Mouse (Mus musculus): Measurements from ENCODE around the gene Lsamp. TPM values are rescaled to one million over a fixed set of nuclear protein-coding genes. Genes with fewer than 3 reads are reported as not detected.

Lsamp gene
- polyA plus RNA-seq, 1 experiment from 2014 or later: 8.4 TPM

DNA sequence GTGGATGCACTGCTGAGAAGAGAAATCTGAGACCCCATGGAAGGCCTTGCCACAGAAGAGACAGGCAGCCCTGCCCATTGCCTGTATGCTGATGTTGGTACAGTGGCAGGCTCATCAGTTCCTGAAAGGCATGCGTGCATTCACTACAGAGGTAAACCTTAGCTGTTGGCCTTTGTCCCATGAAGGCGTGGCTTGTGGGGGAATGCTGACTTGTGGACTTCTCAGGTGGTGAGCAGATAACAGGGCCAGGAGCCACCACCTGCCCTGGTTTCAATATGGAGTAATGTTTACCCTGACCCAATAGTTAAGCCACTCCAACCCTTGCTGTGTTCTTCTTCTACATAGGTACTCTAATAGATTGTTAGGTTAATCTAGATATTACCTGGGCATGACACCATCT is 415.4 kb downstream of the Lsamp start:
- no peak overlapping the region for H3K27ac ChIP-seq (replicated peaks)
- no peaks in the 10 kb centered on the region for H3K4me1 ChIP-seq
- H3K36me3 ChIP-seq: no peaks in the 10 kb centered on the region
- no peaks in the 10 kb centered on the region for H3K9me3 ChIP-seq (replicated peaks)
- H3K27me3 ChIP-seq: no peaks in the 10 kb centered on the region
- H3K9ac ChIP-seq: no peak overlapping the region
- 88% methylated on average over 2 of the region's 2 CpGs for WGBS
- no peak for ATAC-seq (ENCODE audit: insufficient number of reproducible peaks, low FRiP score, low TSS enrichment, low read depth)
- H3K4me3 ChIP-seq (replicated peaks): no peak overlapping the region
- no peak overlapping the region for H3K4me2 ChIP-seq (replicated peaks)

DNA sequence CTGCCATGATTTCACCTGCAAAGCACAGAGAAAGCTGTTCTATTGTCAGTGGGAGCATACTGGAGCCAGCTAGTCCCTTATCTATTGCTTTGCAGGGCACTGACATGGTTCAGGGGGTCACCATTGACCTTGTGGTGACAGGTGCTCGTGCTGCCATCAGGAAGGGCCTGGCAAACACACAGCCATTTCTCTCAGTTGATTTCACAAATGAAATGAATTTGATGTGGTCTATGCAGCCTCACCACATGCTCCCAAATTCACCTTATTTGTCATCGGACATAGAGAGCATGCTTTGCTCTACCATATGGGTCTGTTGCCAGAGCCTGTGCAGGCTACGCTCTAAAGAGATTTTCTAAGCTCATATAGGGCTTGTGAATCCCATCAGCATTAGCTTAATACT is 450.1 kb downstream of the Lsamp start:
- H3K36me3 ChIP-seq: no peaks in the 10 kb centered on the region

DNA sequence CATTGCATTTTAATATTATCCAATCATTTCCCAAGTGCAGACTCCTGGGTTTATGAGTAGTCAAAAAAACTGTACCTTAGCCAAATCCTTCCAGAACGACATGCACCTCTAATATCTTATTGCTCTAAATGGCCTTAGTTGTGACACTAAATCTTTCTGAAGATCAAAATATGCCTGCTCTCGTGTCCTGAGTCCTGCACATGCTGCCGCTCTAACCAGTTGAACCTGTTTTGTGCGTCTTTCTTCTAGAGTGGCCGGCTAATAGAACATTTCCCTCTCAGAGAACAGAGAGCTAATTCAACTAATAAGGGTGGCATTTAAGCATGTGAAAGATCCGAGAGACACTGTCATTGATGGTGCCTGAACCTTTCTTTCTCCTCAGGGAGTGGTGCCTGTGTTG is 452.3 kb downstream of the Lsamp start:
- Histone ChIP-seq H3K9me3 (replicated peaks) (no peaks in the 10 kb centered on the region), H3K9ac (no peak overlapping the region)

More for the DNA sequence above, 450.1 kb downstream of the Lsamp start:
- no peaks in the 10 kb centered on the region for H3K4me1 ChIP-seq
- no peak overlapping the region for H3K4me2 ChIP-seq (replicated peaks)
- no peak for ATAC-seq (ENCODE audit: insufficient number of reproducible peaks, low FRiP score, low TSS enrichment, low read depth)
- 83% methylated on average over 3 of the region's 3 CpGs for WGBS
- H3K9me3 ChIP-seq (replicated peaks): no peaks in the 10 kb centered on the region
- no peak overlapping the region for H3K4me3 ChIP-seq (replicated peaks)
- H3K9ac ChIP-seq: no peak overlapping the region
- H3K27ac ChIP-seq (replicated peaks): no peak overlapping the region
- no peaks in the 10 kb centered on the region for H3K27me3 ChIP-seq

DNA sequence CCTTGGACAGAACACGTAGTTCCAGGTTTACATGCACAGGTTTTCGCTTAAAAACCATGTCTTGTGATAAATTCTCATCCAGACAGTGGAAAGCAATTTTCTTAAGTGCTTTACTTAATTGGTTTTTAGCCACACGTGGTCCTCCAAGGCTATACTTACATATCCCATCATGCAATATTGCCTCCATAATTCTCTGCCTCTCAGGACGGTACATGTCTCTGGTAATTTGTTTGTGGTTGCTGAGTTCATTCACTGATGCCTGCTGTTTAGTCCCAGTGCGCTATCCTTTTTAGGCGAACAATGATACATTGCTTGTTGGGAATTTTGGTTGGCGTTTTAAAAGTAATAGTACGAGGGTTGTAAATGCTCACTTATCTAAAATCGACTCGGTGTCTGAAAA is 453.7 kb downstream of the Lsamp start:
- Histone ChIP-seq H3K4me2 (replicated peaks) (no peak overlapping the region), H3K36me3 (no peaks in the 10 kb centered on the region), H3K9ac (no peak overlapping the region), H3K4me1 (no peaks in the 10 kb centered on the region), H3K4me3 (replicated peaks) (no peak overlapping the region), H3K9me3 (replicated peaks) (no peaks in the 10 kb centered on the region), H3K27ac (replicated peaks) (no peak overlapping the region), H3K27me3 (no peaks in the 10 kb centered on the region)
- 87% methylated on average over 10 of the region's 10 CpGs for WGBS
- no peak for ATAC-seq (ENCODE audit: insufficient number of reproducible peaks, low FRiP score, low TSS enrichment, low read depth)

More for the DNA sequence above, 452.3 kb downstream of the Lsamp start:
- no peak overlapping the region for H3K4me2 ChIP-seq (replicated peaks)
- WGBS: 41% methylated on average over 6 of the region's 6 CpGs
- no peak for ATAC-seq (ENCODE audit: insufficient number of reproducible peaks, low FRiP score, low TSS enrichment, low read depth)
- no peaks in the 10 kb centered on the region for H3K36me3 ChIP-seq
- no peak overlapping the region for H3K27ac ChIP-seq (replicated peaks)
- no peaks in the 10 kb centered on the region for H3K27me3 ChIP-seq
- H3K4me3 ChIP-seq (replicated peaks): no peak overlapping the region
- no peaks in the 10 kb centered on the region for H3K4me1 ChIP-seq

DNA sequence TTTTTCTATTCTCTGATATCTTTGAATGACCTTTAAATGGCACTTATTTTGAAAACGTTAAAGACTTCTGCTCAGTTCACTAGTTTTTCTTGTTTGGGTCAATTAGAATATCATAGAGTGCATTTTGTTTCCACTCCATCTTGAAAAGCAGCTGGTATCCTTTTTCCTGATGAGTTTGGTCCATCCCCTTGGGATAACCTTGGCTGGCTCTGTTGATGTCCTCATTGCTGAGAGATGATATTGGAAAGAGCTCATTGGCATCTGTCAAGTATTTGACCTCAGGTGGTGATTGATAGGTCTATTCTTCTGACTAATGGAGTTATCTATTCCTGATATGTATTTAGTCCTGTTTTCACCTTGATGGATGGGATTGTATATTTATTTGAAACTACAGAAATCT is 454.7 kb downstream of the Lsamp start:
- 71% methylated on average over 1 of the region's 1 CpGs for WGBS
- no peak overlapping the region for H3K4me2 ChIP-seq (replicated peaks)

DNA sequence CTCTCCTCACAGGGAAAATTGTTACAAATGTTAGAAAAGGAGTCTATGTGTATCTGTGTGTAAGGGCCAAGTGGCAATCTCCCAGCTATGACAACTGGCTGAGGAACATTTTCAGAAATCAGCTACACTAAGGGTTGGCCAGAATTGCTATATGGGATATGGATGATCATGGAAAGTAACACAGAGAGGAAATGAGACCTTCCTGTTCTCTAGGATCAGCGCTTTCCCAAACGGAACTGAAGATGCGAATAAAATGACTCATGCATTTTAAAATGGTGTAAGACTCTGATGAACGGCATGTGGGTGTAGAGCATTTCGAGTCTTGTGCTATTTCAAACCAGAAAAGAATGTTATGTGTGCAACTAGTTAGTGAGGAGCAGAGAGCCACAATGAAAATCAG is 462.4 kb downstream of the Lsamp start:
- H3K27ac ChIP-seq (replicated peaks): no peak overlapping the region
- H3K4me3 ChIP-seq (replicated peaks): no peak overlapping the region
- H3K9me3 ChIP-seq (replicated peaks): no peaks in the 10 kb centered on the region
- no peak overlapping the region for H3K4me2 ChIP-seq (replicated peaks)
- 70% methylated on average over 5 of the region's 5 CpGs for WGBS
- H3K4me1 ChIP-seq: no peaks in the 10 kb centered on the region
- H3K36me3 ChIP-seq: no peaks in the 10 kb centered on the region
- ATAC-seq (ENCODE audit: insufficient number of reproducible peaks, low FRiP score, low TSS enrichment, low read depth): no peak
- H3K27me3 ChIP-seq: no peaks in the 10 kb centered on the region
- no peak overlapping the region for H3K9ac ChIP-seq

More for the DNA sequence above, 454.7 kb downstream of the Lsamp start:
- H3K9ac ChIP-seq: no peak overlapping the region
- ATAC-seq (ENCODE audit: insufficient number of reproducible peaks, low FRiP score, low TSS enrichment, low read depth): no peak
- H3K27ac ChIP-seq (replicated peaks): no peak overlapping the region
- no peaks in the 10 kb centered on the region for H3K27me3 ChIP-seq
- no peak overlapping the region for H3K4me3 ChIP-seq (replicated peaks)
- H3K36me3 ChIP-seq: no peaks in the 10 kb centered on the region
- no peaks in the 10 kb centered on the region for H3K4me1 ChIP-seq
- no peaks in the 10 kb centered on the region for H3K9me3 ChIP-seq (replicated peaks)

DNA sequence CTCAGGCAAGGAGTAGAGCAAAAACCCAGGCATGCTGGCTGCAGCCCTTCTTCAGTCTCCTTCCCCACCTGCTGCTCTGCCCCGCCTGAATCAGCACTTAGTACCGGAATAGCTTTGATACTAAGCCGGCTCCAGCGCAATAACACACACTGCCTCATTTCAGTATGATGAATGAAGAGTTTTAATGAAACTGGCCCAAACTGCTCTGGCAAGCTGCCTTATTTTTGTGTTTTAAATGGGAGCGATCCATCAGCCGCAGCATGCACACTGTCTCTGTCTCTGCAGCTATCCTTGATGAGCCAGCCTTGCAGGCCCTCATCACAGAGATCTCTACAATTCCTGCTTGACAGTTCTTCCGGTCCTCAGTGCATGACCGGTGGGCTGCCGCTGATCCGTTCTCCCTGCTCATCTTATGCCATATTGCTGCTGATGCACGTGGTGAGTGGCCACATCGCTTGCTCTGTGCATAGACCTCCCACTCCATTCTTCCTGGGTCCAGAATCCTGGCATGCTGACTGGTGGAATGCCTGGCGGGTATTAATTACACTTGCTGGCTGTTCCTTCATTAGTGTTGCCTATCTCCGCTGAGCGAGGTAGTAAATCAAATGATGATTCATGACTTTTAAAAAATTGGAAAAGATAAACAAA is 479.4 kb downstream of the Lsamp start:
- no peaks in the 10 kb centered on the region for H3K4me1 ChIP-seq
- no peaks in the 10 kb centered on the region for H3K27me3 ChIP-seq
- no peaks in the 10 kb centered on the region for H3K9me3 ChIP-seq (replicated peaks)
- H3K27ac ChIP-seq (replicated peaks): no peak overlapping the region
- H3K9ac ChIP-seq: no peak overlapping the region
- no peak overlapping the region for H3K4me2 ChIP-seq (replicated peaks)
- H3K4me3 ChIP-seq (replicated peaks): no peak overlapping the region
- no peak for ATAC-seq (ENCODE audit: insufficient number of reproducible peaks, low FRiP score, low TSS enrichment, low read depth)
- H3K36me3 ChIP-seq: no peaks in the 10 kb centered on the region
- WGBS: 79% methylated on average over 15 of the region's 15 CpGs

DNA sequence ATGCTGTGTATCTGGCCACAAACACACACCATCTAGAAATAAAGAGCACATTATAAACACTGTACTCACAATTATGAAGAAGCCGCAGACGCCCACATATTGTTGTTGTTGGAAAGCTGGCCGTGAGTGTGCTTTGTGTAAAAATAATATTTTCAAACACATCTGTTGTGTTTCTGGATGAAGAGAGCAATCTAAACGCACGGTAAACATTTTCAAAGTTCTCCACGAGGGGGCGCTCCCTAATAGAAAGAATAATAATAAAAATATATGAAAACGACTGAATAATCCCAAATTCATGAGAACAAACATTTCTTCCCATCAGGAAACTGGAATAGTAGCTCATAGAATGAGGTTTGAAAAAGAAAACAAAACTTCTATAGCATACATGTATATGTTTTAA is 482.4 kb downstream of the Lsamp start:
- Histone ChIP-seq H3K27me3 (no peaks in the 10 kb centered on the region), H3K27ac (replicated peaks) (no peak overlapping the region), H3K9ac (no peak overlapping the region), H3K9me3 (replicated peaks) (no peaks in the 10 kb centered on the region), H3K36me3 (no peaks in the 10 kb centered on the region), H3K4me3 (replicated peaks) (no peak overlapping the region), H3K4me1 (no peaks in the 10 kb centered on the region), H3K4me2 (replicated peaks) (no peak overlapping the region)
- 19% methylated on average over 8 of the region's 8 CpGs for WGBS
- ATAC-seq (ENCODE audit: insufficient number of reproducible peaks, low FRiP score, low TSS enrichment, low read depth): no peak

DNA sequence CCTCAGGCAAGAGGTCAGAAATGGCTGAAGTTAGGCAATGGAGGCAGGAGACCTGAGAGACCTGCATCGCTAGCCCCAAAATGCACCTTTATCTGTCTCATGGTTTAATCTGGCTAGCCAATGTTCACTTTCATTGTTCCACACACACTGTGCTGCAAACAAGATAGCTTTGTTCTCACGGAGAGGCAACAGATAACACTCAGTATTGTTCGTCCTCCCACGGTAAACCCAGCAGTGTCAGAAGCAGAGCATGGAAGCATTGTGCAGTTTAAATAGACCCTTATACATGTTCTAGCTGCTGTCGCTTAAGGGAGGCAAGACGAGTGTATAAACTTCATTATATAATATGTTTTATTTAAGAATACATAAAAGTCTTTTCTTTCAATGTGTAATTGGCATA is 486.8 kb downstream of the Lsamp start:
- 72% methylated on average over 6 of the region's 6 CpGs for WGBS
- no peaks in the 10 kb centered on the region for H3K36me3 ChIP-seq
- H3K27ac ChIP-seq (replicated peaks): no peak overlapping the region
- H3K4me1 ChIP-seq: no peaks in the 10 kb centered on the region
- H3K27me3 ChIP-seq: no peaks in the 10 kb centered on the region
- H3K4me3 ChIP-seq (replicated peaks): no peak overlapping the region
- no peak overlapping the region for H3K9ac ChIP-seq
- no peak overlapping the region for H3K4me2 ChIP-seq (replicated peaks)
- no peaks in the 10 kb centered on the region for H3K9me3 ChIP-seq (replicated peaks)
- no peak for ATAC-seq (ENCODE audit: insufficient number of reproducible peaks, low FRiP score, low TSS enrichment, low read depth)

DNA sequence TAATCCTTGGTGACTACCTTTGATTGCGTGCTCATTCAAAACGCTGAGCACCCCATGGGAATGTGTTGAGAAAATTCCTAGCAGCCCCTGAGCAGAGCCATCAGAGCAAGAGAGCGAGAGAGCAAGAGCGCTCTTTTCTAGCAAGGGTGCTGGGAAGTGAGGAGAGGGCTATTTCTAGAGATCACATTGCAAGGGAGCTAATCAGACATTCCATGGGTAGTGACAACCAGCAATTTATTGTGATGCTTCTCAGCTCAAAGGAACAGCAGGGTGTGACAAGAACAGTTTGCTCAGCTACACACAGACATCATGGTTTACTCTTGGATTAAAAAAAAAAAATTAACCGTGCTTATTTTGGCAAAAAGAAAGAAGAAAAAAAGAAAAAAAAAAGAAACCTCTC is 487.8 kb downstream of the Lsamp start:
- no peak for ATAC-seq (ENCODE audit: insufficient number of reproducible peaks, low FRiP score, low TSS enrichment, low read depth)
- no peaks in the 10 kb centered on the region for H3K9me3 ChIP-seq (replicated peaks)
- no peaks in the 10 kb centered on the region for H3K4me1 ChIP-seq
- H3K4me2 ChIP-seq (replicated peaks): no peak overlapping the region
- no peak overlapping the region for H3K27ac ChIP-seq (replicated peaks)
- no peaks in the 10 kb centered on the region for H3K27me3 ChIP-seq
- no peaks in the 10 kb centered on the region for H3K36me3 ChIP-seq
- no peak overlapping the region for H3K4me3 ChIP-seq (replicated peaks)
- 77% methylated on average over 5 of the region's 5 CpGs for WGBS
- H3K9ac ChIP-seq: no peak overlapping the region

DNA sequence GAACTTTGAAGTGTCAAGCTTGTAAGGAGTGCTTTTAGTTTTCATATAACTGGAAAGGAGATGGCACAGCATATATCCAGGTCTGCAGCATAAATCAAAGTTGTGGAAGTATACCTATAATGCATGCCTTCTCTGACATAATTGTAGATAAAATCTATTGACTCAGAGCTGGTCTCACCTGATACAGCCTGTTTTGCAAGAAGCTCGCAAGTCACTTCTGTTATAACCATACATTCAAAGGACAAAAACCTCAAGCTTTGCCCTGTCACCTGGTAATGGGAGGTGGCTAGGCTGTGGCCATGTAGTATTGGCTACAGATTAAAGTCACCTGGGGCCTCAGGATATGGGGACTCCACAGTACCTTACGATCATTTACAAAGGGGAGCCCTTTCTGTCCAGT is 507.4 kb downstream of the Lsamp start:
- 0 out of 2 replicates have a peak, but pooled peaks cover 2% of the 10 kb centered on the region for H3K9me3 ChIP-seq (replicated peaks)
- no peak overlapping the region for H3K4me3 ChIP-seq (replicated peaks)
- H3K27ac ChIP-seq (replicated peaks): no peak overlapping the region
- H3K4me1 ChIP-seq: no peaks in the 10 kb centered on the region
- WGBS: 82% methylated on average over 2 of the region's 2 CpGs
- H3K4me2 ChIP-seq (replicated peaks): no peak overlapping the region
- no peak overlapping the region for H3K9ac ChIP-seq
- H3K36me3 ChIP-seq: no peaks in the 10 kb centered on the region
- H3K27me3 ChIP-seq: no peaks in the 10 kb centered on the region
- ATAC-seq (ENCODE audit: insufficient number of reproducible peaks, low FRiP score, low TSS enrichment, low read depth): no peak

DNA sequence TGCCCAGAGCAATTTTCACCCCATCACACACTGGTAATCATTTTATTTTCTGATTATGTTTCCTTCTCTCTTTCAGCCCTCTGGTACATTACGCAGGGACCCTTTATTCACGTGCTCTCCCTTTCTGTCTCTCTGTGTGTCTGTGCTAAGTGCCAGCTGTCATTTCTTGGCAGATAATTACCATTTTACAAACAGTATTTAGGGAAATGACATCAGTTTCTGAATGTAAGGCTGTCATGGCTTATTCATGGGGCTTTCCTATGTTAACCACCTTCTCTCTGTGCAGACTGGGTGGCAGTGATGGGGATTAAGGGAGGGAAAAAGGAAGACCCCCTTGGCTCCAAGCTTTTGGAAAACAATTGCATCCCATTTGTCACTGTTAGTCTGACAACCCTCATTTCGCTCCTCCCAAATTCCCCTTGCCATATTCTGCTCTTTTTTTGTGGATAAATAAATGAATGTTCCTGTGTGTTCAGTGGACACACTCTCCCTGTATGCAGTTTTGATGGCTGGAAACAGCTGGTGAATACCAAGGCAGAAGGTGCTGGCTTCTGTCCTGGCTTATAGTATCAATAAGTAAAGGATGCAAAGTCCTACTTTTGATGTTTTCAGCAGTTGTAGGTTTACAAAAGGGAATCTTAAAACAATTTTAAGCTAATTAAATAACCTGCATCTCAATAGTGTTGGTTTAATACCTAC is 520.2 kb downstream of the Lsamp start:
- Histone ChIP-seq H3K4me2 (replicated peaks) (no peak overlapping the region), H3K9me3 (replicated peaks) (no peaks in the 10 kb centered on the region), H3K36me3 (no peaks in the 10 kb centered on the region), H3K4me1 (no peaks in the 10 kb centered on the region), H3K4me3 (replicated peaks) (no peak overlapping the region), H3K9ac (no peak overlapping the region), H3K27ac (replicated peaks) (no peak overlapping the region), H3K27me3 (no peaks in the 10 kb centered on the region)
- 60% methylated on average over 3 of the region's 3 CpGs for WGBS
- ATAC-seq (ENCODE audit: insufficient number of reproducible peaks, low FRiP score, low TSS enrichment, low read depth): no peak

Data from embryonic facial prominence, embryonic 15.5 days (tissue).